Mouse (Mus musculus) adrenal gland, postnatal 0 days (tissue): Measurements from ENCODE around the gene Gdap1l1. TPM values are rescaled to one million over a fixed set of nuclear protein-coding genes. Genes with fewer than 3 reads are reported as not detected.

Experiments
- polyA plus RNA-seq: library from polyadenylated mRNA; unstranded; fragments of >200 nt; fragmentation: Nextera tagmentation; extraction: Ambion mirVana; gene quantifications from 2 replicates; pipeline ENCODE4 v1.2.1, GENCODE M21; 2015

Gdap1l1 gene
- 11.5 and 20.5 TPM in 2 replicates for polyA plus RNA-seq

GRCm38 (mm10) chr2:163438246-163438618 is at the start of gene Gdap1l1:
Gdap1l1 (plus strand) TSS chr2:163438476.

GRCm38 (mm10) chr2:163397905-163398304 is 40.4 kb upstream of the Gdap1l1 start, which contains the start of gene Jph2:
Jph2 (minus strand) TSS chr2:163397993.

GRCm38 (mm10) chr2:163424597-163424996 is 13.7 kb upstream of the Gdap1l1 start, which contains the start of gene Oser1:
Oser1 (minus strand) TSS chr2:163424697.

GRCm38 (mm10) chr2:163472466-163472851 is 34.2 kb downstream of the Gdap1l1 start, which contains the start of gene Fitm2:
Fitm2 (minus strand) TSS chr2:163472629.

GRCm38 (mm10) chr2:163492018-163492417 is 53.7 kb downstream of the Gdap1l1 start, which contains the start of gene R3hdml:
R3hdml (plus strand) TSS chr2:163492318.

Other genes starting within 250 kb of the Gdap1l1 start
- 8.6 and 11.5 TPM in 2 replicates for gene Tox2, start 235.4 kb upstream of the Gdap1l1 start, polyA plus RNA-seq
- gene Jph2, start 40.5 kb upstream of the Gdap1l1 start, polyA plus RNA-seq, result 1.9 and 2.5 TPM in 2 replicates
- 60.5 and 68.4 TPM in 2 replicates for gene Oser1, start 13.8 kb upstream of the Gdap1l1 start, polyA plus RNA-seq
- gene Fitm2, start 34.2 kb downstream of the Gdap1l1 start, polyA plus RNA-seq, result 9.1 and 18.7 TPM in 2 replicates
- gene R3hdml, start 53.8 kb downstream of the Gdap1l1 start, polyA plus RNA-seq, result 0.16 and 0.25 TPM in 2 replicates
- 0.75 and 1.8 TPM in 2 replicates for gene Hnf4a, start 68.3 kb downstream of the Gdap1l1 start, polyA plus RNA-seq
- 11.5 and 13.9 TPM in 2 replicates for gene Ttpal, start 163.8 kb downstream of the Gdap1l1 start, polyA plus RNA-seq
- 83.9 and 126 TPM in 2 replicates for gene Serinc3, start 206.7 kb downstream of the Gdap1l1 start, polyA plus RNA-seq
- gene Pkig, start 219.9 kb downstream of the Gdap1l1 start, polyA plus RNA-seq, result 146 and 150 TPM in 2 replicates